Mouse (Mus musculus) testis, adult 2 months (tissue): ENCODE results near the gene Unk.

Source experiments
- CTCF ChIP-seq: fragments of 200-500 bp; IDR thresholded peaks from 2 replicates; pipeline ENCODE4 v1.5.1; 2012; ENCODE audit warnings: low read depth, mild to moderate bottlenecking, inconsistent platforms, low read length, moderate library complexity; ENCODE audit not compliant: control insufficient read depth, insufficient read depth, insufficient replicate concordance
- POLR2A ChIP-seq: fragments of 200-500 bp; IDR thresholded peaks from 2 replicates; pipeline ENCODE4 v1.6.1; 2012; ENCODE audit warnings: low read depth, mild to moderate bottlenecking, inconsistent platforms, low read length, moderate library complexity; ENCODE audit not compliant: control insufficient read depth

DNA sequence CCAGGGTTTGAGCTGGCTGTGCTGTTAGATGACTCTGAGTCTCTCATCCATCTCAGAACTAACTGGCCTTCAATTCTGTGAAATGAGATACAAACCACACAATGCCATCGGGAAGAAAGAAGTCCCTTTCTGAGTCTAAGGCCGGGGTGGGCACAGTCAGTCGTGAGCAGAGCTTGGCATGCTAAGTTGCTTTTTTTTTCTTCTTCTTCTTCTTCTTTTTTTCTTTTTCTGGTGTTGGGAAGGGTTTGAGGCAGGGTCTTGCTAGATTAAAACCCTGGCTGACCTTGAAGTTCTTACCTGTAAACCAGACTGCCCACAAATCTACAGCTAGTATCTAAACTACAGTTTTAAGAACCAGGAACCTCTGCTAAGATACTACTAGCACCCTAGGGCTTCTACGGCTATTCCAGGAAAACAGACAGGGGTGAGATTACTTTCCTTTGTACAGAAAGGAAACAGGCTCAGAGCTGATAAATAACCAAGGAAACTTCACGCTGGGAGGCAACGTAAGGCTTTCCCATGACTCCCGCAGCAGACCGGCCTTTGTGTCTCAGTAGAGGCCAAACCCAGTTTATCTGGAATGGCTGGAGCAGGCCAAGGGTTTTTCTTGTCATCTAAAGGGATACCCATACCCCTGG, 25.8 kb upstream of the Unk start:
- TF ChIP-seq CTCF (no peak), POLR2A (no peak)
